Mouse (Mus musculus) hindbrain, postnatal 0 days (tissue): Measurements from ENCODE around the gene Rccd1. TPM values are rescaled to one million over a fixed set of nuclear protein-coding genes. Genes with fewer than 3 reads are reported as not detected.
A peak's percentile ranks its signal among the peaks of the same experiment; 100 is the strongest.

Experiments
- ATAC-seq: fragments of 200-750 bp; cut with Nextera tagmentation; 2 replicates; pipeline ENCODE4 v1.8.0; 2017; ENCODE audit warnings: mild to moderate bottlenecking, moderate TSS enrichment, moderate library complexity
- DNase-seq: peaks from one replicate; pipeline ENCODE4 v3.0.0-alpha.2; 2015; ENCODE audit warnings: low spot score
- H3K27ac ChIP-seq: fragments of 300-500 bp; sonication (generic); 2 replicates; pipeline ENCODE4 v1.5.1; 2014; ENCODE audit warnings: mild to moderate bottlenecking
- H3K27me3 ChIP-seq: fragments of 300-500 bp; sonication (generic); 2 replicates; pipeline ENCODE4 v1.6.1; 2014; ENCODE audit warnings: low read length, mixed read lengths; ENCODE audit not compliant: insufficient read depth
- H3K36me3 ChIP-seq: fragments of 300-500 bp; sonication (generic); 2 replicates; pipeline ENCODE4 v1.6.1; 2014; ENCODE audit warnings: low read length, mixed read lengths; ENCODE audit not compliant: insufficient read depth
- H3K4me1 ChIP-seq: fragments of 300-500 bp; sonication (generic); 2 replicates; pipeline ENCODE4 v1.6.1; 2014; ENCODE audit warnings: antibody characterized with exemption, low read length, mixed read lengths; ENCODE audit not compliant: insufficient read depth
- H3K4me2 ChIP-seq: fragments of 300-500 bp; sonication (generic); 2 replicates; pipeline ENCODE4 v1.6.1; 2014; ENCODE audit warnings: low read depth, mild to moderate bottlenecking, low read length, moderate library complexity, mixed read lengths
- H3K4me3 ChIP-seq: fragments of 300-500 bp; sonication (generic); 2 replicates; pipeline ENCODE4 v1.5.1; 2014; ENCODE audit warnings: low read length
- H3K9ac ChIP-seq: fragments of 300-500 bp; sonication (generic); replicated peaks from 2 replicates; pipeline ENCODE4 v1.6.1; 2014; ENCODE audit warnings: mild to moderate bottlenecking, low read length, moderate library complexity, mixed read lengths
- H3K9me3 ChIP-seq: fragments of 300-500 bp; sonication (generic); 2 replicates; pipeline ENCODE4 v1.6.1; 2016; ENCODE audit warnings: low read length, mixed read lengths
- CTCF ChIP-seq: IDR thresholded peaks from 2 replicates; pipeline ENCODE4 v1.5.1; 2016; ENCODE audit warnings: antibody characterized with exemption, control low read depth, low read depth
- WGBS: fragments of 180-500 bp; shearing (Covaris S2); extraction: QIAGEN DNeasy Blood & Tissue Kit; methylation state at CpG from one replicate; pipeline ENCODE4 v1.1.7; 2014; 5-methylcytosine and 5-hydroxymethylcytosine counted together
- polyA plus RNA-seq: library from polyadenylated mRNA; unstranded; fragments of >200 nt; fragmentation: Nextera tagmentation; extraction: Ambion mirVana; gene quantifications from 2 replicates; pipeline ENCODE4 v1.2.1, GENCODE M21; 2015
- total RNA-seq: library from RNA; depleted of rRNA; stranded (reverse); fragments of >200 nt; gene quantifications from 2 replicates; pipeline ENCODE4 v1.2.3, GENCODE M21; 2014

The Rccd1 gene
- total and polyA plus RNA-seq, 2 experiments from 2014 or later = 8.6 to 24.7 TPM

GRCm38 (mm10) chr7:80269751-80270255 is 54.5 kb downstream of the Rccd1 start:
- Histone ChIP-seq H3K4me2 (peak overlapping the region; percentile 80), H3K4me1 (peaks cover 13% of the 10 kb centered on the region), H3K4me3 (peak overlapping the region; percentile 67), H3K9ac (peak overlapping the region; percentile 64), H3K27me3 (no peaks in the 10 kb centered on the region), H3K27ac (peak overlapping the region; percentile 66), H3K9me3 (no peaks in the 10 kb centered on the region), H3K36me3 (peaks cover 37% of the 10 kb centered on the region)
- DNase-seq (peak; percentile 27), ATAC-seq (peak; percentile 64; the same call in 1 of the 2 replicates)
- no peak for TF ChIP-seq CTCF
- 1% methylated on average over 23 of the region's 23 CpGs for WGBS

GRCm38 (mm10) chr7:80268897-80269750 is 55.1 kb downstream of the Rccd1 start, which contains the start of gene Vps33b:
TSS of gene Vps33b (plus strand) at chr7:80269649.
- ATAC-seq = peak; percentile 93
- Histone ChIP-seq H3K4me2 (peak within 1 kb of the TSS; percentile 80), H3K36me3 (peaks cover 36% of the 10 kb centered on the region), H3K9ac (peak within 1 kb of the TSS; percentile 64), H3K4me1 (peaks cover 13% of the 10 kb centered on the region), H3K27me3 (no peaks in the 10 kb centered on the region), H3K27ac (peak within 1 kb of the TSS; percentile 66), H3K9me3 (no peaks in the 10 kb centered on the region), H3K4me3 (peak within 1 kb of the TSS; percentile 67)
- 3% methylated on average over 21 of the region's 21 CpGs for WGBS
- no peak for TF ChIP-seq CTCF
- DNase-seq = peak; percentile 96

- Histone ChIP-seq H3K4me1 (peaks cover 13% of the 10 kb centered on the region), H3K9ac (no peak overlapping the region), H3K4me3 (no peak overlapping the region), H3K9me3 (no peaks in the 10 kb centered on the region), H3K36me3 (peaks cover 29% of the 10 kb centered on the region), H3K27ac (no peak overlapping the region), H3K27me3 (no peaks in the 10 kb centered on the region), H3K4me2 (no peak overlapping the region)
- ATAC-seq (no peak), DNase-seq (no peak)
- 77% methylated on average over 1 of the region's 1 CpGs for WGBS
- TF ChIP-seq CTCF = no peak
These were observed 56.5 kb downstream of the Rccd1 start for GRCm38 (mm10) chr7:80267764-80268163.

GRCm38 (mm10) chr7:80264606-80265005 is 59.6 kb downstream of the Rccd1 start:
- no peak overlapping the region for H3K27ac ChIP-seq
- H3K27me3 ChIP-seq = 0 out of 2 replicates have a peak, but pooled peaks cover 3% of the 10 kb centered on the region
- DNase-seq (no peak), ATAC-seq (no peak)
- no peak overlapping the region for H3K4me2 ChIP-seq
- H3K9me3 ChIP-seq = no peaks in the 10 kb centered on the region
- H3K4me3 ChIP-seq = no peak overlapping the region
- 89% methylated on average over 12 of the region's 12 CpGs for WGBS
- TF ChIP-seq CTCF = no peak
- peaks cover 27% of the 10 kb centered on the region for H3K36me3 ChIP-seq
- H3K9ac ChIP-seq = no peak overlapping the region
- H3K4me1 ChIP-seq = peaks cover 10% of the 10 kb centered on the region

GRCm38 (mm10) chr7:80261372-80261990 is 62.8 kb downstream of the Rccd1 start:
- Histone ChIP-seq H3K27ac (peak overlapping the region; percentile 88), H3K9me3 (no peaks in the 10 kb centered on the region), H3K4me2 (peak overlapping the region; percentile 92), H3K27me3 (peaks cover 21% of the 10 kb centered on the region), H3K4me1 (peaks cover 10% of the 10 kb centered on the region), H3K4me3 (peak overlapping the region; percentile 68), H3K36me3 (peaks cover 21% of the 10 kb centered on the region), H3K9ac (peak overlapping the region; percentile 73)
- WGBS = 2% methylated on average over 29 of the region's 32 CpGs
- peak; percentile 72 for ATAC-seq
- no peak for TF ChIP-seq CTCF
- DNase-seq = peak; percentile 47

GRCm38 (mm10) chr7:80260625-80261371 is 63.5 kb downstream of the Rccd1 start, which contains the start of gene Ngrn:
TSS of gene Ngrn (plus strand) at chr7:80261215.
- Histone ChIP-seq H3K4me1 (peaks cover 10% of the 10 kb centered on the region), H3K9ac (peak within 1 kb of the TSS; percentile 73), H3K27ac (peak within 1 kb of the TSS; percentile 88), H3K4me2 (peak within 1 kb of the TSS; percentile 92), H3K9me3 (no peaks in the 10 kb centered on the region), H3K36me3 (peaks cover 15% of the 10 kb centered on the region), H3K4me3 (peak within 1 kb of the TSS; percentile 68), H3K27me3 (peaks cover 21% of the 10 kb centered on the region)
- TF ChIP-seq CTCF = peak; percentile 56
- DNase-seq (peak; percentile 94), ATAC-seq (peak; percentile 91)
- 27% methylated on average over 40 of the region's 40 CpGs for WGBS
